Mouse (Mus musculus) ovary, postnatal 14 days (tissue): Measurements from ENCODE around the gene Heph.
"Not testable (repeated sequence)": the region's sequence is repeated elsewhere in the genome, so short reads cannot be mapped to it uniquely, and the experiment has no call there.

Experiments
- DNase-seq: peaks from one replicate; pipeline ENCODE4 v3.0.0; 2022; ENCODE audit warnings: low spot score

The Heph gene

DNA sequence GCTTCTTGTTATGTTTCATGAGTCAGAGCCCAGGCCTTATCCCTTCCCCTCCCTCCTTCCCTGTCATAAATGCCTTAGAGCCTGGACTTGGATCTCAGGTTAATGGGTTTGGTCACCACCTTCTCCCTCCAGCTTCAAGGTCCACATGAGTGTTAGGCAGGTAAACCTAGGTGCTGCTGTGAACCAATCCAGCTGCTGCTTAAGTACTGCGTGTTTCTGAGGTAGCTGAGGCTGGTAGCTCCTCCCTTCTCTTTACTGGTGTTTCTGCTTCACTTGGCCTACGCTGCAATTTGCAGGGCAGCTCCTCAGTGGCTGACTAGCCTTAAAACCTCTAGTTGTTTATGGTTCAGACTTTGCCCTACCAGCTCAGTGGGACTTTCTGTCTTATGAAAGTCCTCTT lies at the start of gene Heph:
TSS of gene Heph (plus strand) at position 211 of the 400 bp plus-strand sequence.
- no peak for DNase-seq

DNA sequence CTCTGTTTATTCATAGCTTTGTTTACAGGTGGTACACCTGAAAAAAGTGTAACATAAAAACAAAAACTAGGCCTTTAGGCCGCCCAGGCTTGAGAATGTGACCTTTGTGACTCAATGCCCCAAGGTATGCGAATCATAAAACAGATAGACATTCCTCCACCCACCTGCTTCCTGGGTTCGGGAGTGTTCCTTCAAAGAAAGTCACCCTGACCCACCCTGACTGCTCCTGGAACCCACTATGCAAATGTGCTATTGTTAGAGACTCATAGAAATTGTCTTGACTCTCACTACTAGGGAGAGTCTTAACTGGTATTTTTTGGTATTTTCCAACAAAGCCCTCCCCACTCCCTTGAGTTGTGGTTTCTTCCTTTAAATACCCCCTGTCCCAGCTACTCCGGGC lies 39.8 kb upstream of the Heph start:
- not testable (repeated sequence) for DNase-seq

GRCm38 (mm10) chrX:96416970-96417369 lies 38.2 kb upstream of the Heph start:
- DNase-seq, result no peak

- DNase-seq, result no peak
These were observed 37.4 kb upstream of the Heph start for GRCm38 (mm10) chrX:96417733-96418132.

DNA sequence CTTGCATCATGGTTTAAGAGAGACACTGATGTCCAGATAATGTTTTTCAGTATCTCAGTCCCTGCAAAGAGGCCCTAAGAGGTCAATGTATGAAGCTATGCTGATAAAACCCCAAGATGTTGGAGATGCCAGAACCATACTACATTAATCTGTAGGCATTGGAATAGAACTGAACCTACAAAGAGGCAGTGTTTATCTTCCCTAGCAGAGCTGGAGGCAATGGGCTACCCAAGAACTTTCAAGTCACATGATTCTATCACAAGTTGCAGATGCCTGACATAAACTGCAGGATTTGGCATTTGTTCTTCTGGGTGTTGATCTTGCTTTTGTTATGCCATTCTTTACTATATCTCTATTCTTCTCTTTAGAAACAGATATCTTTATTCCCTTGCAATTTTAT lies 35.8 kb upstream of the Heph start:
- DNase-seq, result no peak

DNA sequence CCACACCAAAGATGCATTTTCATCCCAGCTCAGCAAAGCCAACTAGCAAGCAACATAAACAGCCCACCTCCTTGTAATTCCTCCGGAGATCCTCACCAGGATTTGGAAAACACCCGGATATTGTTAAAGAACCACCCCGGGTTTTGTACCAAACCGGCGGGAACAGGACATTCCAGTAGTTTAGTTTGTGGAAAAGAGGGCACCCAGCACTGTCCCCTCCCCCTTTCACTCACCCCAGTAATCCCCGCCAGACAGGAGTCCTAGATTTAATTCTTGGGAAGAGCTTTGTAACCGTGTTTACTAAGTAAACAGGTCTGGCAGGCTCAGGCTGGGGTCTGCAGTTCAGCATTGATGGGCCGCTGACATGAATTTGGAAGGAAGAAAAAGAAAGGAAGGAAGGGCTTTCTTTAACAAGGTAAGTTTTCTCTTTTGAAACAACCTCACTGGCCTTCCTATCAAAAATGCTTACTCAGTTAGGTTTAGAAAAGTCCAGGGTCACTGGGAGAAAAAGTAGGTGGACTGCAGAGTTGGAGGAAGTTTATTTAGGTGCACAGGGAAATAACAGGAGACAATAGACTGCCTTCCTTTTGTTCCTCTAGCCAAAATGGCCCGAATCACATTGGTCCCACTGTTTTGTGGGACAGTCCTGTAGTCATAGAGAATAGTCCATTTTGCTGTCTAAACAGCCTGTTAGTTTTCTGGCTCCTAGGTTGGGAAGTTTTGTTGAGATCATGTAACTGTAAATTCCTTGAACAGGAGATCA lies 1.2 kb downstream of the Heph start, which contains the start of gene Hsf3:
TSS of gene Hsf3 (minus strand) at position 94 of the 763 bp plus-strand sequence.
- DNase-seq, result no peak

GRCm38 (mm10) chrX:96501580-96501979 lies 46.4 kb downstream of the Heph start:
- DNase-seq, result no peak
